ENCODE assay signal across 1 mouse cellular context in genomic region chr14:121798411-121798799, GRCm38 (mm10).
TF ChIP-seq lines count a peak whose summit lies in the region.

No protein-coding gene starts in this region.

TF ChIP-seq in CH12.LX, 34 proteins besides CTCF, POLR2A, EP300 and RAD21 (continued from another document):
- TF ChIP-seq ELF1 (IDR thresholded peaks at IDR 0.05; ENCODE audit: low read depth, low read length) (peak; percentile 58; the same call in 1 of the 2 replicates), MXI1 (IDR thresholded peaks at IDR 0.05; ENCODE audit: low read depth, low read length) (no peak; the same call in 1 of the 2 replicates), UBTF (IDR thresholded peaks at IDR 0.05; ENCODE audit: low read depth, low read length) (no peak), POLR2AphosphoS2 (IDR thresholded peaks at IDR 0.05; ENCODE audit: low read depth, low read length) (0 out of 2 replicates have a peak, but pooled peaks have one; percentile 48), TBP (conservative IDR thresholded peaks at IDR 0.05; ENCODE audit: low read depth, low read length) (0 out of 2 replicates have a peak, but pooled peaks have one; percentile 40), NRF1 (IDR thresholded peaks at IDR 0.05; ENCODE audit: low read depth, low read length) (peak; percentile 99)
